In genomic region chr6:72616643-72617288, GRCm38 (mm10) we compare ENCODE assay signal across 8 mouse cellular contexts. TPM values are rescaled to one million over a fixed set of nuclear protein-coding genes. Genes with fewer than 3 reads are reported as not detected.
DNase-seq lines count a peak whose midpoint lies in the region; ATAC-seq and TF ChIP-seq lines count a peak whose summit lies in the region.

TSS of gene Tgoln1 (minus strand) at chr6:72617000.

- H3K9ac ChIP-seq in hindbrain, postnatal 0 days (replicated peaks; ENCODE audit: low read length) = peak within 1 kb of the TSS; percentile 77

- H3K4me3 ChIP-seq in gastrocnemius, adult 2 months = peak within 1 kb of the TSS; percentile 76
- peak within 1 kb of the TSS; percentile 84 for H3K4me3 ChIP-seq in hindbrain, postnatal 0 days (ENCODE audit: low read length)
- H3K4me3 ChIP-seq in left cerebral cortex, adult 2 months = peak within 1 kb of the TSS; percentile 73

- WGBS in hindbrain, postnatal 0 days = under 1% methylated on average over 40 of the region's 41 CpGs

- ATAC-seq in hindbrain, postnatal 0 days = peak; percentile 99
- ATAC-seq in megakaryocyte, adult 5-6 weeks (ENCODE audit: poor library complexity, severe bottlenecking) = peak; percentile 94

- H3K36me3 ChIP-seq in hindbrain, postnatal 0 days (ENCODE audit: insufficient read depth, low read length) = peaks cover 20% of the 10 kb centered on the region

- no peaks in the 10 kb centered on the region for H3K9me3 ChIP-seq in hindbrain, postnatal 0 days (ENCODE audit: low read length)

- TF ChIP-seq CTCF in gastrocnemius, adult 2 months (IDR thresholded peaks at IDR 0.05) = no peak
- no peak for TF ChIP-seq CTCF in hindbrain, postnatal 0 days (IDR thresholded peaks at IDR 0.05; ENCODE audit: low read depth)
- no peak for TF ChIP-seq CTCF in left cerebral cortex, adult 2 months (IDR thresholded peaks at IDR 0.05)

- intact Hi-C loops in gastrocnemius, adult 2 months (cut with DNase I) = no loop called here
- intact Hi-C loops in left cerebral cortex, adult 2 months (cut with DNase I) = no loop called here

- H3K4me1 ChIP-seq in hindbrain, postnatal 0 days (ENCODE audit: insufficient read depth, low read length) = peaks cover 19% of the 10 kb centered on the region

- DNase-seq in WW6 (ENCODE audit: low read depth, low spot score) = peak; percentile 81
- DNase-seq in cerebellum, postnatal 4 days (ENCODE audit: low spot score in 2 of 2) = peak; percentile 77 to 90
- peak; percentile 96 for DNase-seq in gastrocnemius, adult 2 months
- peak; percentile 98 for DNase-seq in hindbrain, postnatal 0 days (ENCODE audit: low spot score)
- DNase-seq in left cerebral cortex, adult 2 months (ENCODE audit: extremely low spot score in 1 of 2, low spot score in 2 of 2) = peak; percentile 94 to 95
- peak; percentile 94 to 95 for DNase-seq in right cerebral cortex, adult 2 months (ENCODE audit: low spot score in 2 of 2)
- DNase-seq in urinary bladder, postnatal 14 days (ENCODE audit: low spot score) = peak; percentile 94

- H3K27me3 ChIP-seq in hindbrain, postnatal 0 days (ENCODE audit: insufficient read depth, low read length) = no peaks in the 10 kb centered on the region

- H3K27ac ChIP-seq in gastrocnemius, adult 2 months = peak within 1 kb of the TSS; percentile 98
- H3K27ac ChIP-seq in hindbrain, postnatal 0 days = peak within 1 kb of the TSS; percentile 97
- peak within 1 kb of the TSS; percentile 88 for H3K27ac ChIP-seq in left cerebral cortex, adult 2 months

- H3K4me2 ChIP-seq in hindbrain, postnatal 0 days (ENCODE audit: low read depth, low read length) = peak within 1 kb of the TSS; percentile 97

RNA-seq across cellular contexts. Expression of gene Tgoln1, which starts in this region (rescaled TPM):
- 10 to 100 TPM; 23.2 to 29.0 TPM for total RNA-seq in gastrocnemius, adult 2 months (2021)
- total RNA-seq in hindbrain, postnatal 0 days (2014; rRNA removed) = 28.5 and 29.8 TPM in 2 replicates
- 36.3 and 36.4 TPM in 2 replicates for polyA plus RNA-seq in hindbrain, postnatal 0 days (2015; fragmentation: Nextera tagmentation; extraction: Ambion mirVana)
- total RNA-seq in left cerebral cortex, adult 2 months (2021) = 10 to 100 TPM; 95.1 to 95.5 TPM
- total RNA-seq in megakaryocyte, adult 5-6 weeks (2015) = 50.5 and 53.2 TPM in 2 replicates
- 59.1 and 59.6 TPM in 2 replicates for total RNA-seq in megakaryocyte, adult 5-6 weeks (2017)

Comparison
In these comparisons a context has a peak if more than half of its experiments do, and no peak if none do; other contexts are left out.
1. Peak in every context shown above with its lines: DNase-seq, ATAC-seq, H3K4me3 ChIP-seq and H3K27ac ChIP-seq.